Mouse (Mus musculus) stomach, embryonic 15.5 days (tissue): ENCODE data around the gene Tfap2e. TPM values are rescaled to one million over a fixed set of nuclear protein-coding genes. Genes with fewer than 3 reads are reported as not detected.

Experiments
- ATAC-seq: fragments of 200-750 bp; cut with Nextera tagmentation; 2 replicates; pipeline ENCODE4 v1.8.0; 2017; ENCODE audit warnings: low read depth, moderate number of reproducible peaks, moderate TSS enrichment; ENCODE audit not compliant: insufficient read depth, low FRiP score
- H3K27ac ChIP-seq: fragments of 300-500 bp; sonication (generic); 2 replicates; pipeline ENCODE4 v1.5.1; 2015; ENCODE audit warnings: mild to moderate bottlenecking, inconsistent platforms
- H3K27me3 ChIP-seq: fragments of 300-500 bp; sonication (generic); replicated peaks from 2 replicates; pipeline ENCODE4 v1.6.1; 2015; ENCODE audit warnings: inconsistent platforms
- H3K36me3 ChIP-seq: fragments of 300-500 bp; sonication (generic); 2 replicates; pipeline ENCODE4 v1.6.1; 2015; ENCODE audit warnings: inconsistent platforms
- H3K4me1 ChIP-seq: fragments of 300-500 bp; sonication (generic); 2 replicates; pipeline ENCODE4 v1.6.1; 2015; ENCODE audit warnings: inconsistent platforms
- H3K4me2 ChIP-seq: fragments of 300-500 bp; sonication (generic); 2 replicates; pipeline ENCODE4 v1.6.1; 2015; ENCODE audit warnings: mild to moderate bottlenecking, inconsistent platforms
- H3K4me3 ChIP-seq: fragments of 300-500 bp; sonication (generic); replicated peaks from 2 replicates; pipeline ENCODE4 v1.5.1; 2015; ENCODE audit warnings: inconsistent platforms
- H3K9ac ChIP-seq: fragments of 300-500 bp; sonication (generic); 2 replicates; pipeline ENCODE4 v1.6.1; 2015; ENCODE audit warnings: inconsistent platforms
- H3K9me3 ChIP-seq: fragments of 300-500 bp; sonication (generic); 2 replicates; pipeline ENCODE4 v1.6.1; 2016; ENCODE audit warnings: inconsistent platforms
- WGBS: fragments of 180-500 bp; shearing (Covaris S2); methylation state at CpG from one replicate; pipeline ENCODE4 v1.1.7; 2015; 5-methylcytosine and 5-hydroxymethylcytosine counted together
- polyA plus RNA-seq: library from polyadenylated mRNA; unstranded; fragments of >200 nt; fragmentation: Nextera tagmentation; extraction: Ambion mirVana; gene quantifications from 2 replicates; pipeline ENCODE4 v1.2.1, GENCODE M21; 2015

Tfap2e gene
- polyA plus RNA-seq, 1 experiment from 2014 or later, result not detected

- Histone ChIP-seq H3K4me3 (no peak overlapping the region), H3K9me3 (no peaks in the 10 kb centered on the region), H3K27me3 (no peaks in the 10 kb centered on the region), H3K9ac (no peak overlapping the region), H3K4me1 (no peaks in the 10 kb centered on the region), H3K4me2 (no peak overlapping the region), H3K27ac (no peak overlapping the region), H3K36me3 (peaks cover 12% of the 10 kb centered on the region; the same call in 1 of the 2 replicates)
- 76% methylated on average over 5 of the region's 5 CpGs for WGBS
- ATAC-seq, result no peak
Measured at GRCm38 (mm10) chr4:126682298-126682697, 53.7 kb downstream of the Tfap2e start.

- no peaks in the 10 kb centered on the region for H3K4me1 ChIP-seq
- H3K36me3 ChIP-seq, result no peaks in the 10 kb centered on the region
- no peaks in the 10 kb centered on the region for H3K27me3 ChIP-seq
- H3K9ac ChIP-seq, result peak within 1 kb of the TSS; percentile 98
- H3K27ac ChIP-seq, result peak within 1 kb of the TSS; percentile 69; the same call in 1 of the 2 replicates
- peak within 1 kb of the TSS; percentile 95 for H3K4me3 ChIP-seq
- H3K4me2 ChIP-seq, result peak within 1 kb of the TSS; percentile 84
- ATAC-seq, result peak; percentile 99
- H3K9me3 ChIP-seq, result no peaks in the 10 kb centered on the region
- 2% methylated on average over 48 of the region's 48 CpGs for WGBS
Measured at GRCm38 (mm10) chr4:126677054-126678003, 58.7 kb downstream of the Tfap2e start, which contains the start of gene Psmb2. Psmb2 (plus strand) TSS chr4:126677630.

- ATAC-seq, result no peak
- Histone ChIP-seq H3K27ac (no peak overlapping the region), H3K4me1 (no peaks in the 10 kb centered on the region), H3K4me2 (no peak overlapping the region), H3K27me3 (no peaks in the 10 kb centered on the region), H3K9me3 (no peaks in the 10 kb centered on the region), H3K9ac (no peak overlapping the region), H3K36me3 (no peaks in the 10 kb centered on the region), H3K4me3 (no peak overlapping the region)
- WGBS, result 89% methylated on average over 2 of the region's 2 CpGs
Measured at GRCm38 (mm10) chr4:126667075-126667474, 69.0 kb downstream of the Tfap2e start.

Other genes with a start within 250 kb of the Tfap2e start
- 1.6 and 2.1 TPM in 2 replicates for gene Ago4, start 202.8 kb downstream of the Tfap2e start, polyA plus RNA-seq
- gene Clspn, start 179.3 kb downstream of the Tfap2e start, polyA plus RNA-seq, result 36.1 and 40.0 TPM in 2 replicates
- 2.3 and 2.5 TPM in 2 replicates for gene 5730409E04Rik, start 126.4 kb downstream of the Tfap2e start, polyA plus RNA-seq
- 475 and 493 TPM in 2 replicates for gene Psmb2, start 58.6 kb downstream of the Tfap2e start, polyA plus RNA-seq
- 24.7 and 26.9 TPM in 2 replicates for gene Ncdn, start 17.2 kb upstream of the Tfap2e start, polyA plus RNA-seq
- gene AU040320, start 17.3 kb upstream of the Tfap2e start, polyA plus RNA-seq, result 20.2 and 29.9 TPM in 2 replicates
- 16.6 and 18.6 TPM in 2 replicates for gene Zmym4, start 231.9 kb upstream of the Tfap2e start, polyA plus RNA-seq